ENCODE assay signal across 19 mouse cellular contexts in genomic region chr3:89920711-89921110, GRCm38 (mm10). TPM values are rescaled to one million over a fixed set of nuclear protein-coding genes. Genes with fewer than 3 reads are reported as not detected.
A peak's percentile ranks its signal among the peaks of the same experiment; 100 is the strongest.
DNase-seq lines count a peak whose midpoint lies in the region; ATAC-seq and TF ChIP-seq lines count a peak whose summit lies in the region.
"Had no signal": no experiment of that assay in that cellular context is flagged by ENCODE, and none has a peak within 500 bp of the region (broad histone marks: within the 10 kb centered on the region; RNA-seq: fewer than 3 reads in every experiment).

No protein-coding gene starts in this region.

- no peak overlapping the region for H3K4me2 ChIP-seq in liver, embryonic 14.5 days (ENCODE audit: low read depth)
- H3K4me2 ChIP-seq in liver, embryonic 12.5 days, result no peak overlapping the region
- no peak overlapping the region for H3K4me2 ChIP-seq in stomach, postnatal 0 days (replicated peaks; ENCODE audit: low read depth)
- H3K4me2 ChIP-seq: embryonic facial prominence, embryonic 13.5 days; forebrain, embryonic 12.5 days; heart, embryonic 12.5 days; hindbrain, embryonic 14.5 days had no signal

- H3K9ac ChIP-seq in liver, embryonic 14.5 days (replicated peaks), result no peak overlapping the region
- H3K9ac ChIP-seq in liver, embryonic 12.5 days, result no peak overlapping the region
- H3K9ac ChIP-seq in MEL (ENCODE audit: control insufficient read depth, low read depth, low read length, poor library complexity, severe bottlenecking), result no peak overlapping the region
- H3K9ac ChIP-seq in stomach, postnatal 0 days (ENCODE audit: low read length), result no peak overlapping the region
- H3K9ac ChIP-seq: embryonic facial prominence, embryonic 13.5 days; forebrain, embryonic 12.5 days; forebrain, postnatal 0 days; heart, embryonic 12.5 days; hindbrain, embryonic 14.5 days had no signal

- TF ChIP-seq RAD21 in MEL (IDR thresholded peaks at IDR 0.05; ENCODE audit: low read depth, low read length), result no peak

- H3K4me3 ChIP-seq in liver, embryonic 14.5 days (ENCODE audit: insufficient read depth in 1 of 2, low read depth in 2 of 2, low read length in 2 of 2), result no peak overlapping the region
- no peak overlapping the region for H3K4me3 ChIP-seq in liver, embryonic 12.5 days
- H3K4me3 ChIP-seq in MEL (ENCODE audit: control insufficient read depth in 1 of 2, insufficient read depth in 1 of 2, low read depth in 2 of 2, low read length in 2 of 2), result no peak overlapping the region
- no peak overlapping the region for H3K4me3 ChIP-seq in stomach, postnatal 0 days (ENCODE audit: low read depth, low read length)
- H3K4me3 ChIP-seq: embryonic facial prominence, embryonic 13.5 days; forebrain, embryonic 12.5 days; heart, embryonic 12.5 days; hindbrain, embryonic 10.5 days had no signal

- no peak for TF ChIP-seq POLR2A in MEL (IDR thresholded peaks at IDR 0.05; ENCODE audit: control insufficient read depth in 1 of 2, insufficient read depth in 1 of 2, low read depth in 1 of 2, low read length in 2 of 2, poor library complexity in 1 of 2)

- no peaks in the 10 kb centered on the region for H3K9me3 ChIP-seq in liver, embryonic 14.5 days (ENCODE audit: control insufficient read depth, low read length)
- no peaks in the 10 kb centered on the region for H3K9me3 ChIP-seq in liver, embryonic 12.5 days (replicated peaks)
- no peaks in the 10 kb centered on the region for H3K9me3 ChIP-seq in MEL (replicated peaks; ENCODE audit: insufficient read depth, low read length)
- H3K9me3 ChIP-seq in stomach, postnatal 0 days (ENCODE audit: control insufficient read depth, low read length), result no peaks in the 10 kb centered on the region
- H3K9me3 ChIP-seq: embryonic facial prominence, embryonic 13.5 days; forebrain, embryonic 12.5 days; G1E; heart, embryonic 12.5 days; hindbrain, embryonic 10.5 days had no signal

- H3K79me2 ChIP-seq in MEL (ENCODE audit: control insufficient read depth, insufficient read depth, low read length, poor library complexity), result no peaks in the 10 kb centered on the region

- no peaks in the 10 kb centered on the region for H3K36me3 ChIP-seq in liver, embryonic 14.5 days (replicated peaks; ENCODE audit: control insufficient read depth, insufficient read depth, low read depth)
- H3K36me3 ChIP-seq in liver, embryonic 12.5 days, result no peaks in the 10 kb centered on the region
- no peaks in the 10 kb centered on the region for H3K36me3 ChIP-seq in MEL (ENCODE audit: control insufficient read depth in 1 of 2, insufficient read depth in 2 of 2, low read length in 2 of 2)
- H3K36me3 ChIP-seq in stomach, postnatal 0 days (ENCODE audit: control insufficient read depth, insufficient read depth, low read length), result no peaks in the 10 kb centered on the region
- H3K36me3 ChIP-seq: embryonic facial prominence, embryonic 13.5 days; forebrain, embryonic 12.5 days; G1E; heart, embryonic 12.5 days; hindbrain, embryonic 10.5 days had no signal

- H3K27ac ChIP-seq in liver, embryonic 14.5 days, result no peak overlapping the region
- no peak overlapping the region for H3K27ac ChIP-seq in liver, embryonic 12.5 days
- H3K27ac ChIP-seq in MEL (ENCODE audit: control insufficient read depth, low read depth, low read length), result no peak overlapping the region
- no peak overlapping the region for H3K27ac ChIP-seq in stomach, postnatal 0 days (replicated peaks)
- H3K27ac ChIP-seq: embryonic facial prominence, embryonic 13.5 days; forebrain, embryonic 12.5 days; hindbrain, embryonic 10.5 days; hindbrain, embryonic 14.5 days had no signal

- no peaks in the 10 kb centered on the region for H3K27me3 ChIP-seq in liver, embryonic 14.5 days (ENCODE audit: control insufficient read depth, insufficient read depth, low read length)
- H3K27me3 ChIP-seq in liver, embryonic 12.5 days (replicated peaks), result peaks cover 27% of the 10 kb centered on the region
- H3K27me3 ChIP-seq in MEL (ENCODE audit: control insufficient read depth in 1 of 2, insufficient read depth in 2 of 2, low read length in 2 of 2), result peaks cover 3 to 4% of the 10 kb centered on the region in 2 experiments; a peak in 3 of 4 replicates
- H3K27me3 ChIP-seq in stomach, postnatal 0 days (ENCODE audit: control insufficient read depth, insufficient read depth, low read length), result no peaks in the 10 kb centered on the region

- H3K4me1 ChIP-seq in liver, embryonic 14.5 days (replicated peaks; ENCODE audit: control insufficient read depth in 2 of 2, insufficient read depth in 2 of 2, low read length in 1 of 2), result no peaks in the 10 kb centered on the region
- no peaks in the 10 kb centered on the region for H3K4me1 ChIP-seq in liver, embryonic 12.5 days
- H3K4me1 ChIP-seq in MEL (ENCODE audit: control insufficient read depth in 1 of 2, insufficient read depth in 2 of 2, low read length in 2 of 2), result no peaks in the 10 kb centered on the region
- no peaks in the 10 kb centered on the region for H3K4me1 ChIP-seq in stomach, postnatal 0 days (replicated peaks; ENCODE audit: control insufficient read depth, insufficient read depth)
- H3K4me1 ChIP-seq: embryonic facial prominence, embryonic 13.5 days; forebrain, embryonic 12.5 days; heart, embryonic 12.5 days; hindbrain, embryonic 10.5 days had no signal

- 50% methylated on average over 6 of the region's 6 CpGs for WGBS in liver, embryonic 14.5 days (ENCODE audit: insufficient replicate concordance)
- WGBS in liver, embryonic 12.5 days (ENCODE audit: insufficient replicate concordance), result 49% methylated on average over 6 of the region's 6 CpGs
- WGBS in stomach, postnatal 0 days, result 59% methylated on average over 6 of the region's 6 CpGs

- ATAC-seq in liver, embryonic 14.5 days (ENCODE audit: insufficient read depth), result 0 out of 2 replicates have a peak, but pooled peaks have one; percentile 15
- no peak; the same call in 1 of the 2 replicates for ATAC-seq in liver, embryonic 12.5 days
- 0 out of 2 replicates have a peak, but pooled peaks have one; percentile 40 for ATAC-seq in stomach, postnatal 0 days (ENCODE audit: low FRiP score, low TSS enrichment)
- ATAC-seq: forebrain, postnatal 0 days had no signal

- TF ChIP-seq EP300 in liver, embryonic 14.5 days (IDR thresholded peaks at IDR 0.05; ENCODE audit: low read depth), result no peak
- no peak for TF ChIP-seq EP300 in MEL (IDR thresholded peaks at IDR 0.05; ENCODE audit: low read depth in 1 of 2, low read length in 2 of 2)
- no peak for TF ChIP-seq EP300 in stomach, postnatal 0 days (optimal IDR thresholded peaks at IDR 0.05)

- no peak for TF ChIP-seq CTCF in liver, embryonic 14.5 days (IDR thresholded peaks at IDR 0.05; ENCODE audit: low read depth)
- TF ChIP-seq CTCF in MEL (IDR thresholded peaks at IDR 0.05 in 2 of 3, conservative IDR thresholded peaks at IDR 0.05 in 1 of 3; ENCODE audit: control insufficient read depth in 1 of 3, insufficient read depth in 1 of 3, low read depth in 2 of 3, low read length in 3 of 3, poor library complexity in 1 of 3, severe bottlenecking in 1 of 3), result no peak
- no peak for TF ChIP-seq CTCF in stomach, postnatal 0 days (IDR thresholded peaks at IDR 0.05; ENCODE audit: low read depth)

- DNase-seq in liver, embryonic 14.5 days (ENCODE audit: low read depth in 3 of 3, low spot score in 3 of 3), result no peak
- DNase-seq in MEL (ENCODE audit: low read depth, low spot score) (peak; percentile 34), ZHBTc4 (ENCODE audit: low read depth, low spot score) (peak; percentile 72)
- DNase-seq in stomach, postnatal 0 days (ENCODE audit: low spot score), result no peak
- no peak for DNase-seq in cerebellum, postnatal 36 days
- DNase-seq in adrenal gland, postnatal 25 days, result no peak
- DNase-seq: adrenal gland, adult 2 months; adrenal gland, postnatal 36 days; cerebellum, adult 2 months; cerebellum, postnatal 14 days; forebrain, postnatal 0 days; gastrocnemius, postnatal 14 days had no signal

TF ChIP-seq in MEL, 35 proteins besides CTCF, POLR2A, EP300 and RAD21:
- no peak for TF ChIP-seq CHD1 (IDR thresholded peaks at IDR 0.05; ENCODE audit: low read depth, low read length)
- no peak for TF ChIP-seq USF1 (IDR thresholded peaks at IDR 0.05; ENCODE audit: low read depth, low read length)
- TF ChIP-seq MAX (IDR thresholded peaks at IDR 0.05; ENCODE audit: low read length), result no peak
- no peak for TF ChIP-seq GATA1 (IDR thresholded peaks at IDR 0.05; ENCODE audit: low read depth, low read length)
- TF ChIP-seq MYB (IDR thresholded peaks at IDR 0.05; ENCODE audit: low read depth, low read length), result no peak

RNA-seq across cellular contexts. Expression of gene Il6ra, which starts 7.7 kb away (rescaled TPM):
- 0.92 and 1.2 TPM in 2 replicates for polyA plus RNA-seq in liver, embryonic 14.5 days (2012; rRNA removed)
- 1.3 and 1.9 TPM in 2 replicates for polyA plus RNA-seq in liver, embryonic 14.5 days (2014; fragmentation: Nextera tagmentation; extraction: Ambion mirVana)
- polyA plus RNA-seq in liver, embryonic 12.5 days (2016; fragmentation: Nextera tagmentation; extraction: Ambion mirVana), result 1.9 and 2.1 TPM in 2 replicates
- 0.13 and 0.15 TPM in 2 replicates for total RNA-seq in MEL (2012; rRNA removed)
- polyA plus RNA-seq in MEL (2012; ENCODE audit: insufficient read depth in 1 of 2, insufficient read length in 2 of 2, low read depth in 1 of 2, low replicate concordance in 2 of 2, missing spikeins in 1 of 2), result 1 to 10 TPM in 1 of 2 experiments, not detected in 1; 3.4 TPM
- polyA plus RNA-seq in stomach, postnatal 0 days (2015; fragmentation: Nextera tagmentation; extraction: Ambion mirVana), result 4.3 and 4.5 TPM in 2 replicates
- 4.9 and 5.2 TPM in 2 replicates for total RNA-seq in adrenal gland, postnatal 25 days (2021)
- polyA plus RNA-seq: G1E had no signal

RNA-seq across cellular contexts. Expression of gene Atp8b2, which starts 42.6 kb away (rescaled TPM):
- polyA plus RNA-seq in liver, embryonic 14.5 days (2012; rRNA removed), result 2.9 and 3.4 TPM in 2 replicates
- polyA plus RNA-seq in liver, embryonic 14.5 days (2014; fragmentation: Nextera tagmentation; extraction: Ambion mirVana), result 1.8 TPM in 2 replicates
- polyA plus RNA-seq in liver, embryonic 12.5 days (2016; fragmentation: Nextera tagmentation; extraction: Ambion mirVana), result 4.2 and 4.6 TPM in 2 replicates
- total RNA-seq in MEL (2012; rRNA removed), result 26.2 and 27.1 TPM in 2 replicates
- 10 to 100 TPM in 1 of 2 experiments, not detected in 1; 44.7 TPM for polyA plus RNA-seq in MEL (2012; ENCODE audit: insufficient read depth in 1 of 2, insufficient read length in 2 of 2, low read depth in 1 of 2, low replicate concordance in 2 of 2, missing spikeins in 1 of 2)
- 4.2 and 5.0 TPM in 2 replicates for polyA plus RNA-seq in stomach, postnatal 0 days (2015; fragmentation: Nextera tagmentation; extraction: Ambion mirVana)
- 34.6 and 43.0 TPM in 2 replicates for total RNA-seq in adrenal gland, postnatal 25 days (2021)

Comparison
In these comparisons a context has a peak if more than half of its experiments do, and no peak if none do; other contexts are left out.
1. DNase-seq: peak in MEL (single experiment) and ZHBTc4 (single experiment); none in liver, embryonic 14.5 days (0 of 3), stomach, postnatal 0 days (single experiment), cerebellum, postnatal 36 days (0 of 2) and adrenal gland, postnatal 25 days (single experiment).